Mouse (Mus musculus) layer of hippocampus, adult 9-11 months (tissue): ENCODE measurements around the gene Afg1l.

ENCODE experiments used
- DNase-seq: peaks from one replicate; pipeline ENCODE4 v3.0.0; 2022

The Afg1l gene

GRCm38 (mm10) chr10:42355980-42356379 lies 122.4 kb downstream of the Afg1l start:
- no peak for DNase-seq

DNA sequence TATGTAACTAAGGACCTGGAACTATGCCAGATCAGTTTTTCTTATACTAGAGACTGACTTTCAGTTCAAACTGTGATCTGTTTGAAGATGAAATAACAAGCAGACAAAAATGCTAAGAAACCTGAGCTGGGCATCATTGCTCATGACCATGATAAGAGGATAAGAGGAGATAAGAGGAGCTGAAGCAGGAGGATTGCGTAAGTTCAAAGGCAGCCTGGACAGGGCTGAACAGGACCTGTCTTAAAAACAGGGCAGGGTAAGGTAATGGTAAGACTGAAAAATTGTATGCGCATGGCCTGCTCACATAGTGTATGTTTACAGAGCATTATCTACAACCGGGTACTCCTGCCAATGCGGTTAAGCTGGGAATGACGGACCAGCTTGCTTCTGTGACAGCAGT lies 130.4 kb downstream of the Afg1l start:
- no peak for DNase-seq

DNA sequence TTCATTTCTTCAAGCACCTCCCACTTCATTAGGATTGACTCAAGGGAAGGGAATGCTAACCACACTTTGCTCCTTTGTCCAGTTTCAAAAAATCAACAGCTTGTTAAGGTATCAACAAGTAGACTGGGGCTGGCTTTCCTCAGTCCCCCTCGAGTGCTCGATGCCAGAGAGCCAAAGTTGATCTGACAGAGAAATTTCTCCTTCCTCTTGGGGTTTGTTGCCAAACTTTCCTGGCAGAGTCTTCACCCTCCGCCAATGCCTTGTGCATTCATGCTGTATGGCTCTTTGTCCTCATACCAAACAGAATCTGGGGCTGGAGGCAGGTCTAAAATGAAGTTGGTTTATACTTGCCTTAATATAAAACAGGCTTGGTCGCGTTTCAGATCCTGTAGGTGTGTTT lies 131.2 kb downstream of the Afg1l start:
- DNase-seq: peak; percentile 22

GRCm38 (mm10) chr10:42346179-42346877 lies 132.0 kb downstream of the Afg1l start:
- no peak for DNase-seq

DNA sequence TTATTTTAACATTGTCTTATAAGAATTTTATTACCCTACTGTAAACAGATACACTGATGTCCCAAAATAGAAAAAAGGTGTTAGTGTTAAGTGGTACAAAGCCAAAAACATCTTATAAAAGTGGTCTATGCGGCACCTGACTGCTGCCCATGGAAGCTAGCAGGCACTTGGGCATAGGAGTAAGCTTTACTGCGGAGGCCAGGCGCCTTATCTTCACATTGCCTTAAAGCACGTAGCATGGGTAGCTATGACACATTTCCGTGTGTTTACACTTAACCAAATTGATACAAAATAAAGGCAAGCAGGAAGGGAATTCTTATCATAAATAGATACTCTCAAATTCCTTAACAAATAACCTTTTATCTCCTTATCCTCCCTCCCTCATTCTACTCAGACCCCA lies 135.7 kb downstream of the Afg1l start:
- DNase-seq: no peak

GRCm38 (mm10) chr10:42341815-42342457 lies 136.4 kb downstream of the Afg1l start:
- DNase-seq: no peak

DNA sequence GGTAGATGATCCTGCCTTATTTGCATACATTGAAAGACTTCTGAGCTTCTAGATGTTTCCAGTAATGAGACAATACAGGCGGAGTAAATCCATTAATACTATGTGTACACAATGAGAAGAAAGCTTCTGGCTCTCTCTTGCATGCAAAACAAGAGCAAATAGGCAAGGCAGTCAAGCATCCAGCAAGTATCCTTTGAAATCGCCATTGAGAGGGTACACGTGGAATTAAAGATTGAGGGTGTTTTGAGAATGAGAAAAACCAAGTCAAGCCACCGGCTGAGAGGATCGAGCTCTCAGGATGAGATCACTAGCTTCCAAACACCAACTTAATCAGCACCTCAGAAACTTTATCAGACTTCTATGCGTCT lies 138.0 kb downstream of the Afg1l start:
- DNase-seq: no peak

- DNase-seq: peak; percentile 24
Measured at GRCm38 (mm10) chr10:42339773-42340425, 138.5 kb downstream of the Afg1l start.

DNA sequence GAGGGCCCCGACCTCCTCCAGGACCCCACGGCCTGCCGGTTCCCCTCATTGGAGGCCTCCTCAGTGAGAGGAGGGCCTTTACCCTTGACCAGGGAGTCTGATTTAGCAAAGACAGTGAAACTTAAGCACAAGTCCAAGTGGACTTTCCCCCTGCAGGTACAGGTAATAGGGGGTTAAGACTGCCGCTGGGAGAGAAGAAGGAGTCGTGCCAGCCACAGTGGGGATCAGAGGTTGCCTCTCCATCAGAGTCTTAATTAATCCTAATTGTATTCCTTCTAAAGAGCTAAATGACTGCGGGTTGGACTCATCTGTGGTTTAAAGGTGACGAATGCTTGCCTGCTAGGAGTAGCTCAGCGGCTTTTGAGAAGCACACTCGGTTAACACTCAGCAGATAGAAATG lies 139.9 kb downstream of the Afg1l start:
- DNase-seq: no peak

- peak; percentile 20 for DNase-seq
Measured at GRCm38 (mm10) chr10:42327576-42327975, 150.8 kb downstream of the Afg1l start.

- no peak for DNase-seq
Measured at GRCm38 (mm10) chr10:42325305-42325704, 153.1 kb downstream of the Afg1l start.

- no peak for DNase-seq
Measured at GRCm38 (mm10) chr10:42323978-42324377, 154.4 kb downstream of the Afg1l start.

GRCm38 (mm10) chr10:42313222-42313786 lies 165.1 kb downstream of the Afg1l start:
- DNase-seq: no peak

- no peak for DNase-seq
Measured at GRCm38 (mm10) chr10:42312557-42312956, 165.8 kb downstream of the Afg1l start.

DNA sequence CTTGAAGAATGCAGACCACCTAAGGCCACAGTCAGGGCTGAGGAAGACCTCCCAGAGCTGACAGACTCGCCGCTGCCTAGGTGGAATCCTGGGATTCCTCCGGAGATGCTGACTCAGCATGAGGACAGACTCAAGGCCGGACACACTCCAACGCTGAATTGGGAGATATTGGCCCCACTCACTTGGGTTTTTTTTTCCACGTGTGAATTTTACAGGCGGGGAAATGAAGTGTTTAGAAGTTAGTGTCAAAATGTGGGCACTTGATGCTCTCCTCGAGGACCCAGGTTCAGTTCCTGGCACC lies 169.7 kb downstream of the Afg1l start:
- DNase-seq: no peak

GRCm38 (mm10) chr10:42307980-42308686 lies 170.2 kb downstream of the Afg1l start:
- peak; percentile 46 for DNase-seq

- no peak for DNase-seq
Measured at GRCm38 (mm10) chr10:42306422-42306821, 171.9 kb downstream of the Afg1l start.

DNA sequence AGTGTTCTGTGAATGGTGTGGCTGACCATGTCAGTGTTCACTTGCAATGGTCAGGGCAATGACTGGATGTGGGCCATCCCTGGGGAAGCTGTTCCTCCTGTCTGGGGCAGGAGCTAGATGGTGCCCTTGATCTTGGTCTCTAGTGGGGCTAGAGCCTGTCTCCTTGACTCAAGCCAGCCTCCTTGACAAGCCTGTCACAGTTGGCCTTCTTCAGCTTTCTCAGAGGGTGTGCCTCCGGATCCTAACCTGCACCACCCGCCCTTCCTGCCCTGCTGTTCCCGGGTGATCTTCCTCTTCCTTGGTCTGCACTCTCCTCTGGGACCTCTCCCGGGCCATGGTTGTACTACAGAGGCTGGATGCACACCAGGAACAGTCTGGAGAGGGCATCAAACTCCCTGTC lies 177.6 kb downstream of the Afg1l start:
- DNase-seq: no peak

DNA sequence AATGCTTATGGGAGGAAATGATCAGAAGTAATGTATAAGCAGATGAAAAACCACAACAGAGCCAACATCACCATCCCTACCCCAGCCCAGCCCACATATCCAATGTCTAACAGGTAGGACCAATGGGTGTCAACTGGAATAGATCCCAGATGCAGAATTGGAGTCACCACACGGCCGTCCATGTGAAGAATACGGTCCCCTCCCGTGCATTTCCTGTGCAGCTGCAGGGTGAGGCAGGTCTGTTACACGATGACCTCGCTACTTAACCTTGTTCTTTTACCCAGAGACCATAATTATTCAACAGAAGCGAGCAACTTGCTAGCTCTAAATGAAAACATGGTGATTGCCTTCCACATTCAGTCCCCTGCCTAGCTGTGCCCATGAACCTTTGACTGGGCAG lies 178.4 kb downstream of the Afg1l start:
- no peak for DNase-seq

DNA sequence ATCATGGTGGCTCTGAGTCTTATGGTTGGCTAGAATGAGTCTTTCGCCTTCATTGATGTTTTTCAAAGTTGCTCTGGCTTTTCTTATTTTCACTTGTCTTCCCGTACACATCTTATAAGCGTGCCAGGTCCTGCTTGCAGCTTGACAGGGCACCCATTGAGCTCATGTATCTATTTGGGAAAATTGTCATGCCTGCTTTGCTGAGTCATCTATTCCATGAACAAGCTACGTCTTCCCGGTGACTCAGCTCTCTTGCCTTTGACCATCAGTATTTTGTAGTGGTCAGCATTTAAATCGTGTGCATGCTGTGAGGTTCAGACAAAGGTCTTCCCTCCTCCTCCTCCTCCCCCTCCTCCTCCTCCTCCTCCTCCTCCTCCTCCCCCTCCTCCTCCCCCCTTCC lies 178.9 kb downstream of the Afg1l start:
- DNase-seq: no peak

DNA sequence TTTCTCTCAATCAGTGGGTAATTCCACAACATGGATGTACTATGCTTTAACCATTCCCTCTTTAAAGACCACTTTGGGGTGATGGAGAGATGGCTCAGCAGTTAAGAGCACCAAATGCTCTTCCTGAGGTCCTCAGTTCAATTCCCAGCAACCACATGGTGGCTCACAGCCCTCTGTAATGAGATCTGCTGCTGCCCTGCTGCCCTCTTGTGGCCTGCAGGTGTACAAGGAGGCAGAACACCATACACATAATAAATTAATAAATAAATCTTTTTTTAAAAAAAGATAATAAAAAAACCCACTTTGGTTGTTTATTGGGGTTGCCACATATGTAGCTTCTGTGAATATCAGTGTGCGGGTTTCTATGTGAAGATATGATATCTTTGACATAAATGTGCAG lies 180.4 kb downstream of the Afg1l start:
- no peak for DNase-seq

DNA sequence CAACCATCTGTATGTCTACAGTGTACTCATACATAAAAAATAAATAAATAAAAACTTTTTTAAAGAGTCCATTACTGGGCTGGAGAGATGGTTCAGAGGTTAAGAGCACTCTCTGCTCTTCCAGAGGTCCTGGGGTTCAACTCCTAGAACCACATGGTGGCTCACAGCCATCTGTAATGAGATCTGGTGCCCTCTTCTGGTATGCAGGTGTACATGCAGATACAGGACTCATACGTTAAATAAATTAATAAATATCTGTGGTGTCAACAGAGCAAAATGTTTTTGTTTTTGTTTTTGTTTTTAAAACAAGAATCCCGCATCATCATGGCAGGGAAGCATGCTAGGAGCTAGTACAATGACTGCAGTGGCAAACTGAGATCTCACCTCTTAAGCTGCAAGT lies 181.3 kb downstream of the Afg1l start:
- no peak for DNase-seq

DNA sequence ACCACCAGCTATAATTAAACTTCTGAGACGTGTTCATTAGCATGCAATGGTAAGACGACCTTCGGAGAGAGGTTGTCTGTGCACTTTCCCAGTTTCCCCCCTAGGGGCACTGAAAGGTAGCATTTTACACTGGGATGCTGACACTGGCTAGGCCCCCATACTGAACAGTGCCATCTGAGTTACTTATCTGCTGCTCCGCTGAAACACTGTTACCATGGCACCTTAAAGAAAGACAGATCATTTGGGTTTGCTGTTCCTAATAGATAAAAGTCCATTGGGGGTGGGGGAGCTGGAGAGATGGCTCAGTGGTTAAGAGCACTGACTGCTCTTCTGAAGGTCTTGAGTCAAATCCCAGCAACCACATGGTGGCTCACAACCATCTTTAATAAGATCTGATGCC lies 181.8 kb downstream of the Afg1l start:
- DNase-seq: no peak

GRCm38 (mm10) chr10:42295028-42295427 lies 183.3 kb downstream of the Afg1l start:
- no peak for DNase-seq
